Mouse (Mus musculus) myocyte (in vitro differentiated cells): ENCODE data around the gene Macrod2. TPM values are rescaled to one million over a fixed set of nuclear protein-coding genes. Genes with fewer than 3 reads are reported as not detected.

ENCODE experiments used
- H3K27me3 ChIP-seq: one replicate; pipeline ENCODE4 v1.6.1; 2011; ENCODE audit not compliant: control insufficient read depth, insufficient read depth, insufficient read length
- H3K36me3 ChIP-seq: one replicate; pipeline ENCODE4 v1.6.1; 2011; ENCODE audit not compliant: control insufficient read depth, insufficient read depth
- H3K4me2 ChIP-seq: one replicate; pipeline ENCODE4 v1.6.1; 2011; ENCODE audit warnings: low read depth, control low read depth
- H3K4me3 ChIP-seq: one replicate; pipeline ENCODE4 v1.5.1; 2011; ENCODE audit warnings: mild to moderate bottlenecking, control low read depth, moderate library complexity
- H3K79me2 ChIP-seq: one replicate; pipeline ENCODE4 v1.6.1; 2011; ENCODE audit not compliant: control insufficient read depth, insufficient read depth
- H3ac ChIP-seq: one replicate; pipeline ENCODE4 v1.6.1; 2011; ENCODE audit not compliant: control insufficient read depth, insufficient read length
- CEBPB ChIP-seq: IDR thresholded peaks from 2 replicates; pipeline ENCODE4 v1.6.1; 2011; ENCODE audit warnings: mild to moderate bottlenecking, moderate library complexity; ENCODE audit not compliant: poor library complexity, insufficient read depth, severe bottlenecking
- E2F4 ChIP-seq: IDR thresholded peaks from one replicate; pipeline ENCODE4 v1.6.1; 2011; ENCODE audit warnings: mild to moderate bottlenecking, control low read depth, moderate library complexity; ENCODE audit not compliant: insufficient read depth
- MAX ChIP-seq: IDR thresholded peaks from one replicate; pipeline ENCODE4 v1.6.1; 2011; ENCODE audit warnings: low read depth, mild to moderate bottlenecking, control low read depth
- MYOD1 ChIP-seq, 3 experiments: IDR thresholded peaks; one replicate each; pipeline ENCODE4 v1.6.1; 2011; ENCODE audit warnings: control low read depth in 2 of 3, low read depth in 2 of 3, mild to moderate bottlenecking in 2 of 3, moderate library complexity in 1 of 3; ENCODE audit not compliant: insufficient read length in 2 of 3, control insufficient read depth in 1 of 3
- MYOG ChIP-seq, 3 experiments: IDR thresholded peaks; one replicate each; pipeline ENCODE4 v1.6.1; 2011; ENCODE audit warnings: control low read depth in 2 of 3, low read depth in 2 of 3, mild to moderate bottlenecking in 2 of 3; ENCODE audit not compliant: insufficient read length in 2 of 3, control insufficient read depth in 1 of 3, insufficient read depth in 1 of 3
- POLR2A ChIP-seq: IDR thresholded peaks from one replicate; pipeline ENCODE4 v1.6.1; 2011; ENCODE audit warnings: low read depth, mild to moderate bottlenecking, control low read depth, moderate library complexity; ENCODE audit not compliant: insufficient read length
- POLR2AphosphoS2 ChIP-seq: IDR thresholded peaks from one replicate; pipeline ENCODE4 v1.6.1; 2011; ENCODE audit warnings: low read depth, control low read depth; ENCODE audit not compliant: insufficient read length
- REST ChIP-seq: IDR thresholded peaks from one replicate; pipeline ENCODE4 v1.6.1; 2011; ENCODE audit warnings: mild to moderate bottlenecking, control low read depth, moderate library complexity; ENCODE audit not compliant: insufficient read depth, insufficient read length
- SRF ChIP-seq: IDR thresholded peaks from one replicate; pipeline ENCODE4 v1.6.1; 2011; ENCODE audit warnings: low read depth; ENCODE audit not compliant: control insufficient read depth, insufficient read length
- TCF12 ChIP-seq: IDR thresholded peaks from one replicate; pipeline ENCODE4 v1.6.1; 2011; ENCODE audit warnings: mild to moderate bottlenecking, control low read depth; ENCODE audit not compliant: poor library complexity, insufficient read depth, severe bottlenecking
- TCF3 ChIP-seq: IDR thresholded peaks from one replicate; pipeline ENCODE4 v1.6.1; 2011; ENCODE audit warnings: low read depth, control low read depth; ENCODE audit not compliant: insufficient read length
- USF1 ChIP-seq: IDR thresholded peaks from one replicate; pipeline ENCODE4 v1.6.1; 2011; ENCODE audit warnings: low read depth, mild to moderate bottlenecking, control low read depth, moderate library complexity
- polyA plus RNA-seq: library from polyadenylated mRNA; unstranded; fragments of >200 nt; fragmentation: generic; extraction: Trizol; gene quantifications from one replicate; pipeline ENCODE4 v1.2.1, GENCODE M21; 2012; ENCODE audit warnings: missing spikeins

The Macrod2 gene
- polyA plus RNA-seq, 1 experiment, result 0.96 TPM

- no peaks in the 10 kb centered on the region for H3K36me3 ChIP-seq
- H3ac ChIP-seq, result no peak overlapping the region
- H3K27me3 ChIP-seq, result no peaks in the 10 kb centered on the region
- no peak overlapping the region for H3K4me2 ChIP-seq
- no peaks in the 10 kb centered on the region for H3K79me2 ChIP-seq
- TF ChIP-seq SRF (no peak), MYOD1 (IDR thresholded peaks at IDR 0.05; ENCODE audit: control insufficient read depth in 1 of 3, insufficient read length in 2 of 3, low read depth in 2 of 3) (no peak), POLR2AphosphoS2 (no peak), CEBPB (no peak), MYOG (IDR thresholded peaks at IDR 0.05; ENCODE audit: control insufficient read depth in 1 of 3, insufficient read depth in 1 of 3, insufficient read length in 2 of 3, low read depth in 2 of 3) (no peak), USF1 (no peak), E2F4 (no peak), TCF12 (no peak), REST (no peak), TCF3 (no peak), MAX (no peak), POLR2A (no peak)
- no peak overlapping the region for H3K4me3 ChIP-seq
Observed at GRCm38 (mm10) chr2:142404321-142404720, 2009.2 kb downstream of the Macrod2 start.

DNA sequence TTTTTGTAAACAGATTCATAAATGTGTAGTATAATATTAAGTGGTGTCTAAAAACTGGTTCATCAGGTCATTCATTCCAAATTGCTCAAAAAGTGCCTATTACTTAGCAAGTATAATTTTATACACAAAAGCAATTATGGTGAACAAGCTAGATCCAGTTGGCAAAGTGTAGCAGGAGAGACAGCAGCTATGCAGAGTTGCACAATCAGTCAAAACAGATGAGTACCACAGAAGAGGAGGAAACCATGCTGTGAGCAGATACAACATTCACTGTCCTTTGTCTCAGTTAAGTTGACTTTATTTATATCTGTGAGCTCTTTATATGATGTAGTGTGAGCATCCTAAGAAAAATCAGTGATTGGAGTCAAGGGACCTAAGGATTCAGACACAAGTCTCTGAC is 2012.2 kb downstream of the Macrod2 start:
- Histone ChIP-seq H3K79me2 (no peaks in the 10 kb centered on the region), H3K36me3 (no peaks in the 10 kb centered on the region), H3K4me2 (no peak overlapping the region), H3ac (no peak overlapping the region), H3K27me3 (no peaks in the 10 kb centered on the region), H3K4me3 (no peak overlapping the region)
- TF ChIP-seq USF1 (no peak), E2F4 (no peak), MYOD1 (IDR thresholded peaks at IDR 0.05; ENCODE audit: control insufficient read depth in 1 of 3, insufficient read length in 2 of 3, low read depth in 2 of 3) (no peak), REST (no peak), MYOG (IDR thresholded peaks at IDR 0.05; ENCODE audit: control insufficient read depth in 1 of 3, insufficient read depth in 1 of 3, insufficient read length in 2 of 3, low read depth in 2 of 3) (no peak), POLR2A (no peak), TCF12 (no peak), CEBPB (no peak), POLR2AphosphoS2 (no peak), TCF3 (no peak), SRF (no peak), MAX (no peak)

DNA sequence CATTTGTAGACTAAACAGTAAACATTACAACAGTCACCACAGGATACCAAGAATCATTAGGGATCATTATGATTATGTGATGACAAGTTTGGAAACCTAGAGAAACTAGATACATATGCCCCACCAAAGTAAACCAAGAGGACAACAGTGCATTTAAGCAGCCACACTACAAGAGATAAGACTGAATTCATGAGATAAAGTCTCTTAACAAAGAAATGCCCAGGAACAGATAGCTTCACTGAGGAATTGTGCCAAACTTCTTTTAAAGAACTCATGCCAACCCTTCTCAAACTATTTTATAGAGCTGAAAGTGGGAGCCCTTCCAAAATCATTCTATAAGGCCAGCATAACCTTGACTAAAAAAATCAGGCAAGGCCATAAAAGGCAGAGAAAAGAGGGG is 2015.0 kb downstream of the Macrod2 start:
- no peak overlapping the region for H3K4me2 ChIP-seq
- TF ChIP-seq MAX (no peak), CEBPB (no peak), POLR2A (no peak), MYOD1 (IDR thresholded peaks at IDR 0.05; ENCODE audit: control insufficient read depth in 1 of 3, insufficient read length in 2 of 3, low read depth in 2 of 3) (no peak), MYOG (IDR thresholded peaks at IDR 0.05; ENCODE audit: control insufficient read depth in 1 of 3, insufficient read depth in 1 of 3, insufficient read length in 2 of 3, low read depth in 2 of 3) (no peak), POLR2AphosphoS2 (no peak), USF1 (no peak), REST (no peak), SRF (no peak), TCF3 (no peak), TCF12 (no peak)
- no peaks in the 10 kb centered on the region for H3K79me2 ChIP-seq
- no peaks in the 10 kb centered on the region for H3K27me3 ChIP-seq
- H3K36me3 ChIP-seq, result no peaks in the 10 kb centered on the region
- H3ac ChIP-seq, result no peak overlapping the region
- no peak overlapping the region for H3K4me3 ChIP-seq

DNA sequence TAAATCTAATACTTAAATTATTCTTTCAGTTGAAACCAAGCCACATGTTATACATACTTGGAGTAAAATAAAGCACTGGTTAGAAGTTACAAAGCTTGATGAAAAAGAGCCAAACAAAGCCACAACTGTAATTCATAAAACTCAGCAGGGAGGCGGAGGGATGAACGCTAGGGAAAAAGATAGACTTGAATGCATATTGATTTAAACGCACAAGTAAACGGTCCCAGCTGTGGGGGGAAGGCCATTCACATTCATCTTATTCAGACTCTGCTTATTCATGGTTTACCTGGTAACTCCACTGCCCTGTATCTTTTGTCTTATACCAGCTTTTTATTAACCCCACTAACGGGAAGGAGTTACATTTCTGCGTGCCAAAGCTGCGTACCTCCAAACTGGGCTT is 2038.0 kb downstream of the Macrod2 start:
- H3K36me3 ChIP-seq, result no peaks in the 10 kb centered on the region
- H3K4me2 ChIP-seq, result no peak overlapping the region
- H3ac ChIP-seq, result no peak overlapping the region
- H3K4me3 ChIP-seq, result no peak overlapping the region
- H3K27me3 ChIP-seq, result no peaks in the 10 kb centered on the region
- TF ChIP-seq MAX (no peak), TCF12 (no peak), MYOG (IDR thresholded peaks at IDR 0.05; ENCODE audit: control insufficient read depth in 1 of 3, insufficient read depth in 1 of 3, insufficient read length in 2 of 3, low read depth in 2 of 3) (no peak), REST (no peak), MYOD1 (IDR thresholded peaks at IDR 0.05; ENCODE audit: control insufficient read depth in 1 of 3, insufficient read length in 2 of 3, low read depth in 2 of 3) (no peak), POLR2A (no peak), POLR2AphosphoS2 (no peak), USF1 (no peak), CEBPB (no peak), SRF (no peak), TCF3 (no peak), E2F4 (no peak)
- no peaks in the 10 kb centered on the region for H3K79me2 ChIP-seq

GRCm38 (mm10) chr2:142434731-142435130 is 2039.6 kb downstream of the Macrod2 start:
- no peak overlapping the region for H3ac ChIP-seq
- no peak overlapping the region for H3K4me2 ChIP-seq
- H3K36me3 ChIP-seq, result no peaks in the 10 kb centered on the region
- no peaks in the 10 kb centered on the region for H3K79me2 ChIP-seq
- TF ChIP-seq USF1, result no peak
- no peak for TF ChIP-seq MYOG (IDR thresholded peaks at IDR 0.05; ENCODE audit: control insufficient read depth in 1 of 3, insufficient read depth in 1 of 3, insufficient read length in 2 of 3, low read depth in 2 of 3)
- TF ChIP-seq TCF3, result no peak
- no peak for TF ChIP-seq MYOD1 (IDR thresholded peaks at IDR 0.05; ENCODE audit: control insufficient read depth in 1 of 3, insufficient read length in 2 of 3, low read depth in 2 of 3)
- no peak for TF ChIP-seq TCF12
- TF ChIP-seq CEBPB, result no peak
- TF ChIP-seq POLR2A, result no peak
- no peaks in the 10 kb centered on the region for H3K27me3 ChIP-seq
- no peak overlapping the region for H3K4me3 ChIP-seq
